ENCODE assay signal across 19 mouse cellular contexts in the genomic region with DNA sequence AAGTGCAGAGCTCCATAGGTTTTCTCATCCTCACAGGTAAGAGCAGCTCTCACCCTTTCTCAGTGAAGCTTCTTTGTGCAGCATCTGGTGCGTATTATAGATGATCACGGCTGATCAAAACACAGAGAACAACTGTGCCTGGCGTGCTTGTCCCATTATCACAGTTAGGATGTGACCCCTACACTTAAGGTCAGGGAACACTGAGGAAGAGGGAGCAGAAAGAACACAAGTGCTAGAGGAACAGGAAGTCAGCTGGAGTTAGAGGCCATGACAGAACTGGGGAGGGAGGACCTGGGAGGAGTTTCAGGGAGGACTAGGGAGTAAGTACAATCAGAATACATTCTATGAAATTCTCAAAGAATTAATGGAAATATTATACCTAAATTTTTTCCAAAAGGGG. TPM values are rescaled to one million over a fixed set of nuclear protein-coding genes. Genes with fewer than 3 reads are reported as not detected.
"Had no signal": no experiment of that assay in that cellular context is flagged by ENCODE, and none has a peak within 500 bp of the region (broad histone marks: within the 10 kb centered on the region; RNA-seq: fewer than 3 reads in every experiment).

No protein-coding gene starts in this region.

- H3K9ac ChIP-seq: lung, embryonic 14.5 days; midbrain, embryonic 12.5 days; neural tube, embryonic 12.5 days; stomach, embryonic 15.5 days had no signal

- H3K27me3 ChIP-seq: midbrain, embryonic 12.5 days; neural tube, embryonic 12.5 days; stomach, embryonic 15.5 days had no signal

- H3K9me3 ChIP-seq: midbrain, embryonic 10.5 days; midbrain, embryonic 12.5 days; neural tube, embryonic 12.5 days; stomach, embryonic 15.5 days had no signal

- H3K4me3 ChIP-seq: midbrain, embryonic 10.5 days; midbrain, embryonic 12.5 days; neural tube, embryonic 12.5 days; stomach, embryonic 15.5 days had no signal

- DNase-seq: lung, adult 18-20 months; lung, embryonic 14.5 days; lung, postnatal 10 days; lung, postnatal 4 days; midbrain, embryonic 14.5 days; right cerebral cortex, postnatal 14 days; thymus, adult 2 months; thymus, postnatal 25 days; thymus, postnatal 4 days had no signal

- H3K36me3 ChIP-seq: midbrain, embryonic 10.5 days; midbrain, embryonic 12.5 days; neural tube, embryonic 12.5 days; stomach, embryonic 15.5 days had no signal

- H3K4me1 ChIP-seq: midbrain, embryonic 10.5 days; midbrain, embryonic 12.5 days; neural tube, embryonic 12.5 days; stomach, embryonic 15.5 days had no signal

- H3K4me2 ChIP-seq: lung, embryonic 14.5 days; midbrain, embryonic 12.5 days; neural tube, embryonic 12.5 days; stomach, embryonic 15.5 days had no signal

- H3K27ac ChIP-seq: midbrain, embryonic 10.5 days; midbrain, embryonic 12.5 days; neural tube, embryonic 12.5 days; stomach, embryonic 15.5 days; stomach, postnatal 0 days had no signal

- ATAC-seq: midbrain, embryonic 16.5 days had no signal

RNA-seq across cellular contexts. Expression of a gene that starts 35.0 kb away (rescaled TPM):
- polyA plus RNA-seq: liver, embryonic 16.5 days; lung, embryonic 14.5 days; lung, embryonic 16.5 days; midbrain, embryonic 10.5 days; midbrain, embryonic 12.5 days; midbrain, embryonic 14.5 days; midbrain, embryonic 16.5 days; neural tube, embryonic 12.5 days; neural tube, embryonic 14.5 days; spleen, adult 2 months; thymus, adult 2 months had no signal
